Mouse (Mus musculus) layer of hippocampus, postnatal 14 days (tissue): ENCODE data around the gene Trpv4. TPM values are rescaled to one million over a fixed set of nuclear protein-coding genes. Genes with fewer than 3 reads are reported as not detected.

Source experiments
- DNase-seq, 2 experiments: peaks; one replicate each; pipeline ENCODE4 v3.0.0; 2021 to 2022; ENCODE audit warnings: low spot score in 2 of 2, mixed read lengths in 1 of 2
- total RNA-seq, 2 experiments: library from RNA; stranded (reverse); gene quantifications; 2 replicates each; pipeline ENCODE4 v1.2.3; 2021

The Trpv4 gene
- total RNA-seq, 2 experiments from 2014 or later: 2.2 to 5.7 TPM

- DNase-seq: no peak
Measured at GRCm38 (mm10) chr5:114669014-114669413, 10.8 kb upstream of the Trpv4 start.

DNA sequence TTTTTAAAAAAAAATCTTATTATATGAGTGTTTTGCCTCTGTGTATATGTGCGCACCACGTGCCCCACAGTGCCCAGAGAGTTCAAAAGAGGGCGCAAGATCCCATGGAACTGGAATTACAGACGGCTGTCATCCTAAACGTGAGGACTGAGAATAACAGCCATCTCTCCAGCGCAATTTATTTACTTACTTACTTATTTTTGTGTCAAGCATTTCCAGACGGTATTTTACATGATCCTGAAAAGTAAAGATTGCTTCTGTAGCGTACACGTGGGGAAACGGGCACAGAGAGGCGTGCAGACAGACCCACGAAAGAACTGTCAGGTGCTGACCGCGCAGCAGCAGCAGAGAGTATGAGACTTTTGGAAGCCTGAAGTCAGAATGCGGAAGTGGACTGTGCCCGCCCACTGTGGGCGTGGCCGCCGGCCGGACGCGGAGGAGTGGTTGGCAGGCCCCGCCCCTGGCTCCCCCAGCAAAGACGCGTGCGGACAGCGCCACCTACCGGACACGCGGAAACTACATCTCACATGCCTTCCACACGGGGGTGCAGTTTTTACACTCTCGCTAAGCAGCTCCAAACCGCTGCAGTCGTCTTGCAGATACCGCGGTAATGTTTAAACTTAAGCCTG, 9.1 kb upstream of the Trpv4 start:
- peak; percentile 98 to 99 for DNase-seq

DNA sequence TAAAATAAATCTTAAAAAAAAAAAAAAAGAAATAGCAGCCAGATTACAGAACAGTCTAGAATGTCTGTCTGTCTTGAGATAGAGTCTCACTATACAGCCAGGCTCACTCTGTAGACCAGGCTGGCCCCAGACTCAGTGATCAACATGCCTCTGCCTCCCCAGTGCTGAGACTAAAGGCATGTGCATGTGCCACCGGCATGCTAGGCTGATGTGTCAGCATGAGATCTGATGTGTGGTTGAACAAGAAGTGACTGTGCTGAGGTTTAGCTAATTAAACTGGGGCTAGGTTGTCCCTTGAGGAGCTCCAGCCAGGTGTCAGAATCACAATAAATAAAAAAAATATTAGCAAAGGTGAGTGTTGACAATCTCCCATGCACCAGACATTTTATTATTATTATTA, 8.4 kb upstream of the Trpv4 start:
- no peak for DNase-seq

GRCm38 (mm10) chr5:114664750-114665149, 6.5 kb upstream of the Trpv4 start:
- DNase-seq: no peak

- DNase-seq: no peak
Measured at GRCm38 (mm10) chr5:114664139-114664538, 5.9 kb upstream of the Trpv4 start.

- DNase-seq: no peak
Measured at GRCm38 (mm10) chr5:114661029-114661428, 2.8 kb upstream of the Trpv4 start.

DNA sequence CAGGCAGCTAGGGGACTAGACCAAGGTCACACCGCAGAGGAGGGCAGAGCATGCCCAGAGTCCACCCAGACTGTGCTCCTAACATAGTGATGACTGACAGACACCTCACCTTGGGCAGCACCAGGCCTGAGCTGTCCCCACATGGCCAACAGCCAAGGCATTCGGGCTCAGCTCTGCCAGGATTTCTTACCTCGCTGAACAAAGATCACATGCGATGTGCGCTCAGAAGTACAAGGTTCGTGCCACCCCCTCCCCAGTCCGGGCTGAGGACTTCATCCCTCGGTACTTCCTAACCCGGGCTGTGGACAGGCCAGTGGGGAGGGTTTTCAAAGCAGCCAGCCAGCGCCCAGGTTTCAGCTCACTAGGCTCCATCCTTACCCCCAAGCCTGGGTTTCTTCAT, 795 bp downstream of the Trpv4 start:
- no peak for DNase-seq

DNA sequence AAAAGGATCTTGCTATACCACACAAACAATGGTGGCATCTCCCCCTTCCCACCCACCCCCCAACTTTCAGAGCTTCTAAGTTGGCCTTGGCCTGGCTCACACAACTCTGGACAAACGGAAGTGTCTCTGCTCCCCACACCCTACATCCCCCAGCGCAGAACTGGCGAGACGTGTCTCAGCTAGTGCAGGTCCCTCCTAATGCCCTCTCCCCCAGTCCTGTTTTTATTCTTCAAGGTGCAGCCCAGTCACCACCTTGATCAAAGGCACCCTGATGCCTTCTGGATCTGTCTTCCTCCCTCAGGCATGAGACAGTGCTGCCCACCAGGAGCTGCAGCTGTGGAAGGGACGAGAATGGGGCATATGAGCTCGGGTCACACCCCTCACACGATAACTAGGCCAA, 1.9 kb downstream of the Trpv4 start:
- DNase-seq: no peak

GRCm38 (mm10) chr5:114655721-114656120, 2.5 kb downstream of the Trpv4 start:
- DNase-seq: no peak

DNA sequence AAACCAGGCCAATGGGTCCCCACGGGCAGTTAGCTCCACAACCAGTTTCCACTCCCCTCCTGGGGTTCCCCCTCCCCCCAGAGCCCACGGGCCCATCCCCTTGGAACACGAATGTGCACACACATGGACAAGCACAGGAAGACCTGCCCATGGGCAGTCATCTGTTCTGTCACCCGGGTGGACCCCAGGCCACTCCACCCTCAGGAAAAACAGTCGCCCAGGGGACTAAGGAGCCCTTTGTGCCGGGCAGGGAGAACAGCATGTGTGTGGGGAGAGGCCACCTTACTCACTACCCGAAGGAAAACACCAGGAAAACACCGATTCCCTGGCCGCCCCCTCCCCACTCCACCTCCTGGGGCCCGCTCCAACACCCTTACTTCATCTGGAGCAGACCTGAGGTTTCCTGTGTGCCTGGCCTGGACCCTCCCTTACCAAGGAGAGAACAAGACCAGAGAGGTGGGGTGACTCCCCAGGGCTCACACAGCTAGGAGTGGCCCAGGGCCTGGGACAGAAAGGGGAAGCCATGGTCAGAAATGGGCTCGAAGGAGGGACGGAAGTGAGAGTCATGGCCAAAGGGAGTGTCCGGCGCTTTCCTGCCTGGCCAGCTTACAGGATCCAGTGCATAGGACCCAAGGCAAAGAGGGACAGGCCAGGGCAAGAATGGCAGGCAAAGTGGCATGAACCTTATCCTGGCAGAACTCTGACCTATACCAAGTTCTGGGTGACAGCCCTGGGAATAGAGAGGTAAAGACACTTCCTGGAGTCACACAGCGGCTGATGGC, 4.4 kb downstream of the Trpv4 start:
- DNase-seq: no peak

DNA sequence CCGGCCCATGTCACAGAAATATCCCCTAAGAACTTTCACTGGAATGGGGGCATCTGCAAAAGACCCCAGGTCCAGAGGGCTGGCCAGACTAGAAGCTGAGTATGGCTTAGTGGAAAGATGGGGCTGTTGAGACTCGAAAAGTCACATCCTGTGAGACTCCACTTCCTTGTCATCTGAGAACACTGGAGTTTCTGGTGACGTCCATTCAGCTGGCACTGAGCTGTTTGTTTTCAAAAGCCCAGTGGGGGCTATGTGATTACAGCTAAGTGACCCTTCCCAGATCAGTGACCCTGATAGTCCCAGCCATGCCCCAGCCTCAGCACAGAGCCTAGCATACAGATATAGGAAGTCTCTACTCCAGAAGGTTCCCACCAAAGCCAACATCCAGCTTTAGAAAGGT, 6.8 kb downstream of the Trpv4 start:
- DNase-seq: no peak

DNA sequence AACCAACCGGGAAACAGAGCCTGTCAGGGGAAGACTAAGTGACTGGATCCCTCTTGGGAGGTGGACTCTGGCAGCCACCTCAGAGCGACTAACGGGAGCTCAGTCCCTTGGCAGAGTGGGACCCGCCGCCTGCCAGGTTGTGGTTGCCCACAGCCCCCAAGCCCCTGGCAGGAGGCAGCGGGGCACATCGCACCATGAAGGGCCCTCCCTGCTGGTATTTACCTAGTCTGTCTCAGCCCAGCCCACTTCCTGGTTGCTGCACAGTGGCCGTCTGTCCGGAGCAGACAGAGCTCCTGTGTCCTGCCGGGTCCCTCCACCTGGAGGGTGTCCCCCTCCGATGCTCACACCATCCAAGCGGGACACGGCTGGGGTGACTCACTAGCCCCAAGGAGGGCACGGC, 7.2 kb downstream of the Trpv4 start:
- no peak for DNase-seq

GRCm38 (mm10) chr5:114648728-114649311, 9.4 kb downstream of the Trpv4 start:
- DNase-seq: no peak

DNA sequence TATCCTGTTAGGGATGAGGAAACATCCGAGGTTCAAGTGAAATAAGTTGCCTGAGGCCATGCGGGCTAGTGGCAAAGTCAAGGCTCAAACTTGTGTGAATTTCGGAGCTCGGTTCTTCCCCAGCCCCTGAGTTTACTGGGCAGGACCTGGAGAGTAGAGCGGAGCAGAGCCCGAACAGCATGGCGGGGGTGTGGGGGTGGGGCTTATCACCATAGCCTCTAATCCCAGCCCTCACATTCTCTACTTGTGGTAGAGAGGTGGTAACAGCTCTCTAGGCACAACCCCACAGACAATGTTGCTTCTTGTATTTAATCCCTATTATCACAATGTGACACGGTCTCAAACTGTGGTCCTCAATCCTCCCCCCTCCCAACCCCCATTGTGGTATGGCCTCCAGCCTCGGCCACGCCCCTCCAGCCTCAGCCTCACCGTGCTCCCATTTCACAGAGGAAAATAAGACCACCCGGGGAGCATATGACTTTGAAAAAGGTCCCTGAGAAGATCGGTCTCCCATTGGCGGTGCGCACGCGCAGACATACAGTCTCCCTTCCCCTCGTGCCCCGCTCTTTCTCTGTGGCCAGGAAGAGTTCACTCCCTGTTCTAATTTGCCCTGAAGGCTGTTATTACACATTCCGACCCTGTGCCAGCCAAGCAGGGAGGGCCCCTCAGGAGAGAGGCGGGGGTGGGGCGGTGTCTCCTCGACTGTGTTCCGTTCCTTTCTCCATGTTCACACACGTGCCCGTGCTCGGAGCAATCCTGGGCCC, 10.8 kb downstream of the Trpv4 start:
- DNase-seq: no peak

DNA sequence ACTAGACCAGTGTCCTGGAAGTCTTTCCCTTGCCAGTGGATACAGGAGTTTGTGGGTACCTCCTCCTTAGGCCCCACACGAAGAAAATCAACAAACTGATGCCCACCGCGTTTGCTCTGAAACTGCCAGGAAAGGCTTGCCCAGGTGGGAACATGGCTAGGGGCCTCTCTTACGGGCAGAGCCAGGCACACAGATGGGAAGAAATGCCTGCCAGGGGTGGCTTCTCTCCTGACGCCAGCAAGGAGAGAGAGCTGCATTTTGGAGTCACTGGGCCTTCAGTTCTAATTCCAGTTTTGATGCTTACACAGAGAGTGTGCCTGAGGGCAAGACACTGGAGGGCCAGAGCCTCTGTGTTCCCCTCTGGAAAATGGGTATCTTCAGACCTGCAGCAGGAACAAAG, 12.3 kb downstream of the Trpv4 start:
- no peak for DNase-seq

GRCm38 (mm10) chr5:114644918-114645317, 13.3 kb downstream of the Trpv4 start:
- no peak for DNase-seq

DNA sequence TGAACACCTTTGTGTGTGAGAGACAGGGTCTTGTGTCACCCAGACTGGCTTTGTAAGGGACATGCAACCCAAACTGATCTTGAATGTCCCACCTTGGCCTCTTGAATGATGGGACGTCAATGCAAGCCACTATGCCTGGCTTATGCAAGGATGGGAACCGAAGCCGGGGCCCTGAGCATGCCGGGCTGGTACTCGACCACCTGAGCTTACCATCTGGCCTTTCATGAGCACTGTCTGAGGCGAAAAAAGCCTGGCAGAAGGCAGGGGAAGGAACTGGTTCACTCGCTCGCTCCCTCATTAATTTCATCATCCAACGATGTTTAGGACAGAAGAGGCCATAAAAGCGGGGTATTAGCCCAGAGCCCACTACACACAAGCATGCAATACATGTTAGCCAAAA, 17.4 kb downstream of the Trpv4 start:
- no peak for DNase-seq

GRCm38 (mm10) chr5:114639645-114639957, 18.6 kb downstream of the Trpv4 start:
- no peak for DNase-seq

DNA sequence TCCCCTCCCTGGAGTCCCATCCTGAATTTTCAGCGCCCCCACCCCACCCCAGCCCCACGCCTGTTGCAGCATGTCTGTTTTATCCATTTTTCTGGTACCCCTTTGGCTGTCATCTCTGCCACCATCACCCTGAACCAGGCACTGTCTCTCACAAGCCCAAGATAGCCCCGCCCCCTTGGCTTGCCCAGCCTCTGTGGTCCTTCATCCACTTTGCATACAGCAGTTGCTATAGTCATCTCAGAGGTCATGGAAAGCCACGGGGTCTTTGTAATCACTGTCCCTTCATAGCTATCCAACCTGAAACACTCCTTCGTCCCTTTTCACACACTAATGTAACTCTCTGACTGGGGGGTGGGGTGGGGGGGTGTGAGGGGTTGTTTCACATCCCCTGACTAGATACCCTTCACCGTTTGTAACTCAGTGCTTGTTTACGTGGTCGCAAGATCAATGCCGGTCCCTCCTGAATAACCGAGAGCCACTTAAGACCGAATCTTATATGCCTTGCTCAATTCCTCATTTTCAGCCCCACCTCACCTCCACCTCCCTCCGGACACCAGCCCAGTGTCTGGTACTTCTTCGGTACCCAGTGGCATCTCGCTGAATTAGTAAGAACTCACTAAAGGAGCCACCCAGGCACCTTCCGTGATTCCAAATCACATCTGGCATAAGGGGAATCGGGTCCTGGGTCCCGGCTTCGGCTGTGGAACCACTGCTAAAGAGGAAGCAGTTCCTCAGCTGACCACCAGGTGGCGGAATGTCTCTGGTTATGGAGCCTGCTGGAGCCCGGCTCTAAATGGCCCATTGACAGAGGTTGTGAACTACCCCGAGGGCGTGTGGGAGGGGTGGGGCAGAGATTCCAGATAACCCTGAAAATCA, 19.2 kb downstream of the Trpv4 start:
- peak; percentile 84 for DNase-seq

- DNase-seq: no peak
Measured at GRCm38 (mm10) chr5:114636091-114636490, 22.1 kb downstream of the Trpv4 start.

GRCm38 (mm10) chr5:114631336-114631735, 26.9 kb downstream of the Trpv4 start:
- no peak for DNase-seq
